Mouse (Mus musculus) left cerebral cortex, postnatal 4 days (tissue): ENCODE results near the gene Trap1a. TPM values are rescaled to one million over a fixed set of nuclear protein-coding genes. Genes with fewer than 3 reads are reported as not detected.

Experiments
- total RNA-seq, 2 experiments: library from RNA; stranded (reverse); gene quantifications; 2 replicates each; pipeline ENCODE4 v1.2.3; 2021

Gene Trap1a
- total RNA-seq, 2 experiments from 2014 or later, result not detected

Other genes starting within 250 kb of the Trap1a start
- not detected for gene Serpina7, start 248.4 kb upstream of the Trap1a start, total RNA-seq
- not detected for gene 4930513O06Rik, start 247.4 kb upstream of the Trap1a start, total RNA-seq
- not detected for gene 4933428M09Rik, start 154.5 kb upstream of the Trap1a start, total RNA-seq
- gene Mum1l1, start 123.6 kb upstream of the Trap1a start, total RNA-seq, result 1 to 10 TPM; 2.8 to 2.9 TPM
- gene D330045A20Rik, start 146.7 kb downstream of the Trap1a start, total RNA-seq, result 1 to 10 TPM in 1 of 2 experiments, under 1 TPM in 1; 0.91 to 1.1 TPM
- gene Rnf128, start 229.6 kb downstream of the Trap1a start, total RNA-seq, result 1 to 10 TPM; 4.3 to 5.4 TPM